Mouse (Mus musculus) CD4-positive, CD25-positive, alpha-beta regulatory T cell, adult 9 weeks (primary cell): ENCODE results near the gene Zfp882. TPM values are rescaled to one million over a fixed set of nuclear protein-coding genes. Genes with fewer than 3 reads are reported as not detected.

Source experiments
- polyA plus RNA-seq: library from polyadenylated mRNA; unstranded; fragments of 100-300 nt; shearing (Covaris generic); gene quantifications from one replicate; pipeline ENCODE4 v1.2.1, GENCODE M21; 2017

Gene Zfp882
- 7.9 TPM for polyA plus RNA-seq

DNA sequence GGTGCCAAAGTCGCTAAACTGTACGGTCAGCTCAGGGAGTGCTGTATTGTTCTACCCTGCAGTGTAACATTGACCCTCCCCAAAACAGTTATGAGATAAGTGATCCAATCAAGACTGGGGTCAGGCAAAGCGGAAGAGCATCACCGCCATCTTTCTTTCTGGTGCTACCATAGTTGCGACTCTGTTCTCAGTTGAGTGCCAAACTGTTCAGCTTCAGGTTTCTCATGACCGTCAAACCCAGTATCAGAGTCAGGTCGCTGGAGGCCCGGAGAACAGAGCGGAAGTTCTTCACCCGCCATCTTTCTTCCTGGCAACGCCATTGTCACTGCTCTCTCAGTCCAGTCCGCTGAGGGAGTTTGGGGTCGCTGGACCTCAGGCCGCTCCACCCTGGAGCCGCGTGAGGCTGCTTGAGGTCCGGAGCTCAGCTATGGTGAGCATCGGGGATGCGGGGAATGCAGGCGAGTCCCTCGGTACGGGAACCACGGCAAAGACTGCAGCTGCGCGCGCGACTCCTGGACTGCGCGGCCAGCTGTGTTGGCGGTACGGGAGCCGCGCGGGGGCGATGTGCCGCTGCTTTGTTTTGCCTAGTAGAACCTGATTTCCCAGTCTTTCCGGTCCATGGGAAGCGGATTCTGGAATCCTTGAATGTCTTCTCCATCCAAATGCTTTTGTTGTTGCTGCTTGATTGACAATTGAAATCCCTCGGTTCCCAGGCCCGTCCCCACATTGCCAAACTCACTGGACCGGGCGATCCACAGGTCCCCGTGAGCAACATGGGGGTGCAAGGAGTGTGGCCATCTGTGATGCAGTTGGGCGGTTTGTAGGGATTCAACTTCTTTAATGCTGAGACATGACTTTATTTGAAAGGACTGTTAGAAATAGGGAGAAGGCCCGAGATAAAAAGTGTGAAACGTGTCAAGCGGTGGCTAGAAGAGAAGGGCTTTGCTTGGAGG lies at the start of gene Zfp882, which contains the start of gene Zfp617:
Zfp882 (plus strand) TSS at position 300 of the 953 bp plus-strand sequence.
Zfp617 (plus strand) TSS at position 327 of the 953 bp plus-strand sequence.

DNA sequence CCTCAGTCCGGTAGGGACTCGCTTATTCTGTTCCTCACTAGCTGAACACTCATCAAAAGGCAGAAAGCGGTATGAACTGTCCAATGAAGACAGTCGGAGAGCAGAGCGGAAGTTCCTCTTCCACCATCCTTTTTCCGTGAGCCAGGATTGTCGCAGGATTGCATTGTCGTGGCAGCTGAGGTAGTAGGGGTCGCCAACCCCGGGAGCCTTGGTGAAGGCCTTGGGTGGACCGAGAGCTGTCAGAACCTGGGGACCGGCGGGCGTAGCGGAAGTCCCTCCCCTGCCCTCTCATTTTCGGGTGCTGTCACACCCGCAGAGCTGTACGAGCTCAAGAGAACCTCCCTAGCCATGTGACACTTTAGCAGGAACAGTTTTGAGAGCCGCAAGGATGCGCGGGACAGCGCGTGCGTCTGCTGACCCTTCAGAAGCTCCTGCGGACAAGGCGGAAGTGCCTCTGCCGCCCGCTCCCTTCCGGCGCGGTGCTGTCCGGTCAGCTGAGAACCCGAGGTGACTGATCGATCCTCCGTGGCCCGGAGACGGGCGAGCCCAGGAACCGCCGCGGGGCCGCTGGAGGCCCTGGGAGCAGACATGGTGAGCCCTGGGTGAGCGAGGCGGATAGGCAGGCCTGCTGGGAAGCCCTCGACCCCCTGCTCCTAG lies 26.7 kb upstream of the Zfp882 start, which contains the start of gene Zfp709:
Zfp709 (plus strand) TSS at position 402 of the 657 bp plus-strand sequence.

DNA sequence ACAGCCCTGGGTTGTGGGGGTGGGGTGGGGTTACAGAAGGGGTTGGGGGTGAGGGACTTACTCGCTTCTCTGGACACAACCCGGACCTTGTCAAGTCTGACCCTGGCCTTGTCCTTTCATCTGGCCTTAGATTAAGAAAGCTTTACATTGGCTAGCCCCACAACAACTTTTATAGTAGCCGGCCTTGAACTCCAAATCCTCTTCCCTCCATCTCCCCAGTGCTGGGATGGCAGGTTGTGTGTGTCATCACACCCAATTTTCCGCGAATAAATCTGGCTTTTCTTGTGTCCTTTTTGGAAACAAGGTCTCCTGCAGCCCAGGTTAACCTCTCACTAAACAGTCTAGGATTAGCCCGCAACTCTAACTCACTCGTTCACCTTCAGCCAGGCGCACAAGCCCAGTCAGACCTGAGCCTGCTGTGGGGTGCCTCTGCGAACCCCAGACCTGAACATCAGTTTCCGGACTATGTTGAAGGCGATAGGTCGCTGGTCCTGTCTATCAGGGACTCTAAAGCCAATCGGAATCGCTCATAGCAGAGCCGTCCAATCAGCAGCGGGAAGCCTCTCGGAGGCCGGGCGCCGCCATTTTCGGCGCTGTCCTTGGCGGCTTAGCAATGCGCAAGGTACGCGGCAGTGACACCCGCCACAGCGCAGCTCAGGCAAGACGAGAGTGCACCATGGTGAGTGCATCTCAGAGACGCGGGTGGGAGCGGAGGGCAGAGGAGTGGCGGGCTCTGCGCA lies 42.2 kb downstream of the Zfp882 start, which contains the start of gene Zfp961:
Zfp961 (plus strand) TSS at position 557 of the 740 bp plus-strand sequence.

Other genes starting within 250 kb of the Zfp882 start
- gene Unc13a, start 236.9 kb upstream of the Zfp882 start, polyA plus RNA-seq: 0.86 TPM
- 86.8 TPM for gene Jak3, start 232.3 kb upstream of the Zfp882 start, polyA plus RNA-seq
- 15.2 TPM for gene Insl3, start 219.4 kb upstream of the Zfp882 start, polyA plus RNA-seq
- gene B3gnt3, start 206.8 kb upstream of the Zfp882 start, polyA plus RNA-seq: 5.7 TPM
- gene Fcho1, start 182.9 kb upstream of the Zfp882 start, polyA plus RNA-seq: 256 TPM
- gene Zfp709, start 26.6 kb upstream of the Zfp882 start, polyA plus RNA-seq: 13.0 TPM
- gene Zfp617, start within 50 bp of the Zfp882 start, polyA plus RNA-seq: 20.8 TPM
- 29.6 TPM for gene Zfp961, start 42.4 kb downstream of the Zfp882 start, polyA plus RNA-seq
- gene Cyp4f18, start 101.0 kb downstream of the Zfp882 start, polyA plus RNA-seq: 0.92 TPM
- gene Olfr372, start 132.6 kb downstream of the Zfp882 start, polyA plus RNA-seq: not detected
- gene Olfr373, start 174.6 kb downstream of the Zfp882 start, polyA plus RNA-seq: 0.26 TPM
- 0.19 TPM for gene Olfr374, start 198.4 kb downstream of the Zfp882 start, polyA plus RNA-seq
- 240 TPM for gene Tpm4, start 226.4 kb downstream of the Zfp882 start, polyA plus RNA-seq